Mouse (Mus musculus): Measurements from ENCODE around the gene Fibp. TPM values are rescaled to one million over a fixed set of nuclear protein-coding genes. Genes with fewer than 3 reads are reported as not detected.

The Fibp gene
- 99.4 and 99.7 TPM in 2 replicates for polyA plus RNA-seq (2015; fragmentation: Nextera tagmentation; extraction: Ambion mirVana)

DNA sequence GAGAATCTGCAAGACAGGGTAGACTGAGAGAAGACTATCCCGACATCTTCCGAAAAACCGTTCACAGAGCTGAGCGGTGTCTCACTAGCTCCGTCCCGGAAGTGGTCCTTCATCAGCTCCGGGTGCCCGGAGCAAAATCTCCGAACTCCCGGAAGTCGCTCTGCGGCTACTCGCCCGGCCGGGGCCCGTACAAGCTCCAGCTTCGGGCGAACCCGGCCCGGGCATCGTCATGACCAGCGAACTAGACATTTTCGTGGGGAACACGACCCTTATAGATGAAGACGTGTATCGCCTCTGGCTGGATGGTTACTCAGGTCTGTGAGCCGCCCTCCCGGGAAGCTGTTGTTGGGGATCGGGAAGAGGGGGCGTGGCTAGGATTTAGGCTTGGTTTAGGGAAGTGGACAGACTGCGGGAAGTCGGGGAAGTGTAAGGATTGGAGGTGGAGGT lies at the start of gene Fibp:
Gene Fibp, plus strand, starts transcription at position 151 of the 447 bp plus-strand sequence.
- ATAC-seq (ENCODE audit: insufficient read depth, low FRiP score, low read depth): peak; percentile 57
- H3K36me3 ChIP-seq: peaks cover 17% of the 10 kb centered on the region
- peak within 1 kb of the TSS; percentile 78 for H3K27ac ChIP-seq
- no peaks in the 10 kb centered on the region for H3K27me3 ChIP-seq (replicated peaks)
- peak within 1 kb of the TSS; percentile 85 for H3K4me3 ChIP-seq (replicated peaks)
- H3K9me3 ChIP-seq: no peaks in the 10 kb centered on the region
- peaks cover 28% of the 10 kb centered on the region for H3K4me1 ChIP-seq
- under 1% methylated on average over 32 of the region's 32 CpGs for WGBS
- H3K4me2 ChIP-seq: peak within 1 kb of the TSS; percentile 90
- H3K9ac ChIP-seq: peak within 1 kb of the TSS; percentile 80

DNA sequence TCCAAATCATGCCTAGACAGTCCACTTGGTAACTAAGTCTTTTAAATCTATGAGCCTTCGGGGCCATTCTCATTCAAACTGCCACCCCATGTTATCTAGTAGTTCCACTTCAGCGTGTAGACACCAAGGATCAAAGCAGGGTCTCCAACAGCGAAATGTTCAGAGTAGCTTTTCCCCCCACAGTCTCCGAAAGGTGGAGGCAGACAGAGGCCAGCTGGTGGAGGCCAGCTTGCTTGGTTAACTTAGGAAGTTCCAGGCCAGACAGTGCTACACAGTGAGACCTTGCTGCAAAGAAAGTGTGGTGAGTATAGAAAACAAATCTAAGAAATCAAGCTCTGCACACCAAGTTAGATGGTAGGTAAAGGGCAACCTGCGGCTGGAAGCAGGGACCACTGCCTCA lies 49.8 kb upstream of the Fibp start:
- Histone ChIP-seq H3K36me3 (no peaks in the 10 kb centered on the region), H3K9me3 (no peaks in the 10 kb centered on the region), H3K4me2 (no peak overlapping the region), H3K27ac (no peak overlapping the region), H3K4me1 (peaks cover 4% of the 10 kb centered on the region; the same call in 1 of the 2 replicates), H3K4me3 (replicated peaks) (no peak overlapping the region), H3K27me3 (replicated peaks) (no peaks in the 10 kb centered on the region), H3K9ac (no peak overlapping the region)
- no peak for ATAC-seq (ENCODE audit: insufficient read depth, low FRiP score, low read depth)
- WGBS: 81% methylated on average over 5 of the region's 5 CpGs

DNA sequence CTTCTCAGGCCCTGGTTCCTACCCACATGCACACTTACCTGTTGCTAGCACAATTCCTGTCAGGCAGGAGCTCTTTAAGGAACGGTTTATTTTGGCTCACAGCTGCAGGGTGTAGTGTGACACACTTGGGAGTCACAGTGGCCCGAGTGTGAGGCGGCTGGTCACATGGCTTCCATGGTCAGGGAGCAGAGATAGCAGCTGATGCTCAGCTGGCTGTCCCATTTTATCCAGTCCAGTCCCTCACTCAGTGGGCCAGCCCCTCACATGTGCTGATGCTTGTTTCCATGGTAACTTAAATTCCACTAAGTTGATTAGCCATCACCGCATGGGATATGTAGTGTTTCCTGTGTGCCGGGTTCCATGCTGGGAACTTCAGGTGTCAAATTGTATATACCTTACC lies 48.5 kb upstream of the Fibp start:
- no peak overlapping the region for H3K4me2 ChIP-seq
- no peaks in the 10 kb centered on the region for H3K27me3 ChIP-seq (replicated peaks)
- WGBS: 69% methylated on average over 5 of the region's 5 CpGs
- H3K36me3 ChIP-seq: no peaks in the 10 kb centered on the region
- peaks cover 4% of the 10 kb centered on the region; the same call in 1 of the 2 replicates for H3K4me1 ChIP-seq
- H3K27ac ChIP-seq: no peak overlapping the region
- H3K9me3 ChIP-seq: no peaks in the 10 kb centered on the region
- ATAC-seq (ENCODE audit: insufficient read depth, low FRiP score, low read depth): no peak
- H3K9ac ChIP-seq: no peak overlapping the region
- H3K4me3 ChIP-seq (replicated peaks): no peak overlapping the region

GRCm38 (mm10) chr19:5413840-5414239 lies 46.6 kb upstream of the Fibp start:
- 0 out of 2 replicates have a peak, but pooled peaks cover 4% of the 10 kb centered on the region for H3K4me1 ChIP-seq
- WGBS: 80% methylated on average over 4 of the region's 4 CpGs
- no peak overlapping the region for H3K27ac ChIP-seq
- H3K9ac ChIP-seq: no peak overlapping the region
- no peak overlapping the region for H3K4me2 ChIP-seq
- no peak for ATAC-seq (ENCODE audit: insufficient read depth, low FRiP score, low read depth)
- H3K27me3 ChIP-seq (replicated peaks): no peaks in the 10 kb centered on the region
- H3K4me3 ChIP-seq (replicated peaks): no peak overlapping the region
- H3K36me3 ChIP-seq: no peaks in the 10 kb centered on the region
- H3K9me3 ChIP-seq: no peaks in the 10 kb centered on the region

DNA sequence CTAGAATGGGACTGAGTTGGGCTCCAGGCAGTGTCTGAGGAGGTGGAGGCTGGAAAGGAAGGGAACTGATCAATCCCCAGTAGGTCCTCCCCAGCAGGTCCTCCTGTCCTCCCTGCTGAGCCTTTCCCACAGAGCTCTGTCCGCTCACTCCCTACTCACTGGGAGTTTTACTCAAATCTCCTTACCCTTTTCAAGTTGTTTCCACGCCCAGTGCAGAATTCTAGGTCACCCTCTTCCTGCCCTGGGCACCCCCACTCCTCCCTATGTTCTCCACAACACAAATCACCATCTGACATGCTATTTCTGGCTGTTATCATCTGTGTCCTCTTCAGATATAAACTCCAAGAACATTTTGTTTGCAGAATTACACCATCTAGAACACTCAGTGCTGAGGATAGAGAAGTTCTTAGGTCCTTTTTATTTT lies 45.9 kb upstream of the Fibp start:
- Histone ChIP-seq H3K4me1 (0 out of 2 replicates have a peak, but pooled peaks cover 4% of the 10 kb centered on the region), H3K27me3 (replicated peaks) (no peaks in the 10 kb centered on the region), H3K36me3 (no peaks in the 10 kb centered on the region), H3K9ac (no peak overlapping the region), H3K27ac (no peak overlapping the region), H3K9me3 (no peaks in the 10 kb centered on the region), H3K4me3 (replicated peaks) (no peak overlapping the region), H3K4me2 (no peak overlapping the region)
- ATAC-seq (ENCODE audit: insufficient read depth, low FRiP score, low read depth): no peak
- WGBS: 48% methylated on average over 2 of the region's 2 CpGs

DNA sequence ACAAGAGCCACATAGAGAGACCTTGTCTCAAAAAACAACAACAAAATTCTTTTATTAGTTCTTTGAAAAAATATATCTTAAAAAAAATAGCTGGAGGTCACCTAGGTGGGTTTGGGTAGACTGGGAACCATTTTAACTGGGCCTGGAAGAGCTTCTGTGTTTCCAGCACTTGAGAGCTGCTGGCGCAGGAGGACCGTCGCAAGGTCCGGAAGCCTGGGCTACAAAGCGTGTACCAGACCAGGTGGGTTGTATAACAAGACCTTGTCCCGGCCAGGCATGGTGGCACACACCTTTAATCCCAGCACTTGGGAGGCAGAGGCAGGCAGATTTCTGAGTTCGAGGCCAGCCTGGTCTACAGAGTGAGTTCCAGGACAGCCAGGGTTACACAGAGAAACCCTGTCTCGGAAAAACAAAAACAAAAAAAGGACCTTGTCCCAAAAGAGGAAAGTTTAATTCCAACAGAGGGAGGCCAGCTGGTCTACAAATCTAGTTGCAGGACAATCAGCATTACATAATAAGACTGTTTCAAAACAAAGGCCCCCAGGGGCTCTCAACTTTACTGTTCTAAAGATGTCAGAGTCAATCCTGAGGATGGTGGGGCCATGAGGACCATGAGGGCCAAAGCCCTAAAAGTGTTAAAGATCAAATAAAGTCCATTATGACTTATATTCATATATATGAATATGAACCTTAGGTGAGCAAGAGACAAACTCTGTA lies 41.5 kb upstream of the Fibp start:
- Histone ChIP-seq H3K4me1 (peaks cover 12% of the 10 kb centered on the region), H3K9ac (no peak overlapping the region), H3K4me2 (no peak overlapping the region), H3K27me3 (replicated peaks) (no peaks in the 10 kb centered on the region), H3K4me3 (replicated peaks) (no peak overlapping the region), H3K27ac (no peak overlapping the region), H3K9me3 (no peaks in the 10 kb centered on the region), H3K36me3 (peaks cover 13% of the 10 kb centered on the region)
- 91% methylated on average over 8 of the region's 8 CpGs for WGBS
- no peak for ATAC-seq (ENCODE audit: insufficient read depth, low FRiP score, low read depth)

GRCm38 (mm10) chr19:5419630-5420029 lies 40.8 kb upstream of the Fibp start:
- H3K4me3 ChIP-seq (replicated peaks): no peak overlapping the region
- H3K4me1 ChIP-seq: peaks cover 15% of the 10 kb centered on the region
- H3K36me3 ChIP-seq: peaks cover 13% of the 10 kb centered on the region
- no peak overlapping the region for H3K27ac ChIP-seq
- H3K9me3 ChIP-seq: no peaks in the 10 kb centered on the region
- H3K27me3 ChIP-seq (replicated peaks): no peaks in the 10 kb centered on the region
- H3K4me2 ChIP-seq: no peak overlapping the region
- 87% methylated on average over 9 of the region's 9 CpGs for WGBS
- H3K9ac ChIP-seq: no peak overlapping the region
- ATAC-seq (ENCODE audit: insufficient read depth, low FRiP score, low read depth): no peak

GRCm38 (mm10) chr19:5420579-5420978 lies 39.8 kb upstream of the Fibp start:
- Histone ChIP-seq H3K27me3 (replicated peaks) (no peaks in the 10 kb centered on the region), H3K4me1 (peaks cover 15% of the 10 kb centered on the region), H3K9me3 (no peaks in the 10 kb centered on the region), H3K36me3 (peaks cover 13% of the 10 kb centered on the region), H3K27ac (no peak overlapping the region), H3K9ac (no peak overlapping the region), H3K4me2 (no peak overlapping the region), H3K4me3 (replicated peaks) (no peak overlapping the region)
- 91% methylated on average over 6 of the region's 6 CpGs for WGBS
- no peak for ATAC-seq (ENCODE audit: insufficient read depth, low FRiP score, low read depth)

DNA sequence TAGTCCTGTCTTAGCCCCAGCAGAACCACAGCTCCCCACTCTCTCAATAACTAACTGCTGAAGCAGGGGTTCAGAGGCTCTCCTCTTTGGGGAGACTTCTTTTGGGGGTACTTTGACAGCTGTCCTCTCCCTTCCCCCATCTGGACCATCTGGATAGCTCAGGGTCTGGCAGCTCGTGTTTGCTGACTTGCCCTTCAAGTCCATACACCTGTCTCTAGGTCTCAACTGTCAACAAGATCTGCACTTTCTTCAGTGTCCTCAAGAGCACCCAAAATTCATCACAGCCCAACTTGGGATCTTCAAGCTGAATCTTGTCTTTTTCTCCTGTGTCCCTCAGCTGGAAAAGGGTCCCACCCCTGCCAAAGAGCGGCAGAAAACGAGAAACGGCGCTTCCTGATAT lies 38.6 kb upstream of the Fibp start:
- no peak for ATAC-seq (ENCODE audit: insufficient read depth, low FRiP score, low read depth)
- no peak overlapping the region for H3K4me3 ChIP-seq (replicated peaks)
- no peaks in the 10 kb centered on the region for H3K9me3 ChIP-seq
- H3K4me1 ChIP-seq: peaks cover 26% of the 10 kb centered on the region
- WGBS: 82% methylated on average over 5 of the region's 5 CpGs
- H3K9ac ChIP-seq: no peak overlapping the region
- H3K36me3 ChIP-seq: peaks cover 17% of the 10 kb centered on the region
- no peaks in the 10 kb centered on the region for H3K27me3 ChIP-seq (replicated peaks)
- no peak overlapping the region for H3K27ac ChIP-seq
- no peak overlapping the region for H3K4me2 ChIP-seq

- no peak for ATAC-seq (ENCODE audit: insufficient read depth, low FRiP score, low read depth)
- no peaks in the 10 kb centered on the region for H3K9me3 ChIP-seq
- no peak overlapping the region for H3K4me3 ChIP-seq (replicated peaks)
- H3K4me2 ChIP-seq: no peak overlapping the region
- H3K4me1 ChIP-seq: peaks cover 31% of the 10 kb centered on the region
- 87% methylated on average over 10 of the region's 10 CpGs for WGBS
- H3K27me3 ChIP-seq (replicated peaks): no peaks in the 10 kb centered on the region
- H3K9ac ChIP-seq: no peak overlapping the region
- peaks cover 21% of the 10 kb centered on the region for H3K36me3 ChIP-seq
- H3K27ac ChIP-seq: no peak overlapping the region
Measured at GRCm38 (mm10) chr19:5422267-5422666, 38.1 kb upstream of the Fibp start.

DNA sequence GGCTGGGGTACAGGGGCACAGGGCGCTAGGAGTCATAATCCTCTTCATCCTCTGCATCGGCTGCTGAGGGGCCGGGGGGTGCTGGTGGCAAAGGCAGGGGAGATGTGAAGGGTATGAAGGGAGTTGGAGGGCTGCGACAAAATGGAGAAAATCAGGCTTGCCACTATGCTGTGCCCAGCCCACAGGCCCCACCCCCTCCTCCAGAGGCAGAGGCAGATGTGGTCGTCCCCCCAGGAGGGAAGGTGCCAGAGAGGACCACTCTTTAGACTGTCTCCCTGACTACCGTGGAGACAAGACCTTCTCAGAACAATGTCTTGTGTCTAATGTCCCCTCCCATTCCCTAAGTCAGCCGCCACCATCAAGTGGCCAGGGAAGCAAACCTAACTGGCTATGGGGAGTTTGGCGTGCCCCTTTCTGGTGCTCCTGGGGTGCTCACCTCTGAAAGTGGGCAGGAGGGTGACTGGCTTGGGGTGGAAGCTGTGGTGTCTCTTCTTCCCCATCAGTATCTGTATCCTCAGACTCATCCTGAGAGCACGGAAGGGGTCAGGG lies 37.4 kb upstream of the Fibp start:
- Histone ChIP-seq H3K9ac (no peak overlapping the region), H3K27ac (no peak overlapping the region), H3K27me3 (replicated peaks) (no peaks in the 10 kb centered on the region), H3K9me3 (no peaks in the 10 kb centered on the region), H3K36me3 (peaks cover 21% of the 10 kb centered on the region), H3K4me2 (peak overlapping the region; percentile 87; the same call in 1 of the 2 replicates), H3K4me3 (replicated peaks) (0 out of 2 replicates have a peak overlapping the region, but pooled peaks have one; percentile 89), H3K4me1 (peaks cover 31% of the 10 kb centered on the region)
- no peak for ATAC-seq (ENCODE audit: insufficient read depth, low FRiP score, low read depth)
- WGBS: 80% methylated on average over 9 of the region's 9 CpGs

GRCm38 (mm10) chr19:5423561-5423960 lies 36.9 kb upstream of the Fibp start:
- Histone ChIP-seq H3K4me3 (replicated peaks) (peak overlapping the region; percentile 89), H3K4me1 (peaks cover 31% of the 10 kb centered on the region), H3K4me2 (peak overlapping the region; percentile 87), H3K9me3 (no peaks in the 10 kb centered on the region), H3K36me3 (peaks cover 21% of the 10 kb centered on the region), H3K27me3 (replicated peaks) (no peaks in the 10 kb centered on the region), H3K27ac (peak overlapping the region; percentile 96), H3K9ac (peak overlapping the region; percentile 69; the same call in 1 of the 2 replicates)
- no peak for ATAC-seq (ENCODE audit: insufficient read depth, low FRiP score, low read depth)
- 55% methylated on average over 12 of the region's 12 CpGs for WGBS

All from stomach, embryonic 15.5 days (tissue).